Mouse (Mus musculus) spleen, adult 2 months (tissue): ENCODE results near the gene Sipa1l1.

Experiments
- CTCF ChIP-seq: fragments of 200-500 bp; IDR thresholded peaks from 2 replicates; pipeline ENCODE4 v1.5.1; 2011; ENCODE audit warnings: mild to moderate bottlenecking, inconsistent platforms; ENCODE audit not compliant: insufficient read depth, insufficient read length, insufficient replicate concordance; ENCODE audit errors: extremely low read depth
- POLR2A ChIP-seq: fragments of 200-500 bp; IDR thresholded peaks from 2 replicates; pipeline ENCODE4 v1.6.1; 2011; ENCODE audit warnings: low read depth, low read length, inconsistent platforms

GRCm38 (mm10) chr12:82350891-82351290 lies 181.8 kb downstream of the Sipa1l1 start:
- TF ChIP-seq POLR2A (no peak), CTCF (no peak)
